ENCODE assay signal across 16 mouse cellular contexts in genomic region chr6:142639301-142639700, GRCm38 (mm10).
"Had no signal": no experiment of that assay in that cellular context is flagged by ENCODE, and none has a peak within 500 bp of the region (broad histone marks: within the 10 kb centered on the region; RNA-seq: fewer than 3 reads in every experiment).

No protein-coding gene starts in this region.

- DNase-seq: retina, postnatal 1 day; right cerebral cortex, adult 18-20 months; right cerebral cortex, postnatal 14 days; right cerebral cortex, postnatal 25 days; right cerebral cortex, postnatal 4 days; spleen, adult 18-20 months; thymus, adult 18-20 months; thymus, adult 2 months; thymus, postnatal 14 days; thymus, postnatal 25 days; thymus, postnatal 36 days; thymus, postnatal 4 days had no signal

- H3K4me2 ChIP-seq: neural tube, embryonic 13.5 days; neural tube, embryonic 15.5 days; stomach, embryonic 15.5 days had no signal

- H3K9ac ChIP-seq: neural tube, embryonic 13.5 days; neural tube, embryonic 15.5 days; stomach, embryonic 15.5 days had no signal

- H3K4me3 ChIP-seq: neural tube, embryonic 13.5 days; neural tube, embryonic 15.5 days; stomach, embryonic 15.5 days had no signal

- H3K9me3 ChIP-seq: neural tube, embryonic 13.5 days; neural tube, embryonic 15.5 days; stomach, embryonic 15.5 days had no signal

- H3K27me3 ChIP-seq: neural tube, embryonic 13.5 days; neural tube, embryonic 15.5 days; stomach, embryonic 15.5 days had no signal

- H3K27ac ChIP-seq: neural tube, embryonic 13.5 days; neural tube, embryonic 15.5 days; stomach, embryonic 15.5 days; stomach, postnatal 0 days had no signal

- H3K36me3 ChIP-seq: neural tube, embryonic 13.5 days; neural tube, embryonic 15.5 days; stomach, embryonic 15.5 days had no signal

- H3K4me1 ChIP-seq: neural tube, embryonic 13.5 days; neural tube, embryonic 15.5 days; stomach, embryonic 15.5 days had no signal
